In genomic region chr11:102377186-102377585, GRCm38 (mm10) we compare ENCODE assay signal across 11 mouse cellular contexts. TPM values are rescaled to one million over a fixed set of nuclear protein-coding genes. Genes with fewer than 3 reads are reported as not detected.
DNase-seq lines count a peak whose midpoint lies in the region; ATAC-seq and TF ChIP-seq lines count a peak whose summit lies in the region.
"Had no signal": no experiment of that assay in that cellular context is flagged by ENCODE, and none has a peak within 500 bp of the region (broad histone marks: within the 10 kb centered on the region; RNA-seq: fewer than 3 reads in every experiment).

No protein-coding gene starts in this region.

- H3K36me3 ChIP-seq in kidney, postnatal 0 days (ENCODE audit: insufficient read depth, low read length), result no peaks in the 10 kb centered on the region
- H3K36me3 ChIP-seq in CH12.LX (replicated peaks in 1 of 2; ENCODE audit: control insufficient read depth in 1 of 2, insufficient read depth in 1 of 2, low read length in 1 of 2), result no peaks in the 10 kb centered on the region
- H3K36me3 ChIP-seq in liver, postnatal 0 days (replicated peaks; ENCODE audit: insufficient read depth, low read length), result no peaks in the 10 kb centered on the region
- H3K36me3 ChIP-seq in limb, embryonic 10.5 days, result no peaks in the 10 kb centered on the region
- H3K36me3 ChIP-seq in kidney, embryonic 15.5 days, result no peaks in the 10 kb centered on the region
- H3K36me3 ChIP-seq: limb, embryonic 15.5 days; midbrain, embryonic 15.5 days had no signal

- H3K27ac ChIP-seq in kidney, postnatal 0 days, result no peak overlapping the region
- H3K27ac ChIP-seq in CH12.LX (ENCODE audit: insufficient read depth, low read depth), result no peak overlapping the region
- peak overlapping the region; percentile 99; the same call in 1 of the 2 replicates for H3K27ac ChIP-seq in liver, postnatal 0 days (ENCODE audit: low read depth)
- H3K27ac ChIP-seq in limb, embryonic 10.5 days, result no peak overlapping the region
- H3K27ac ChIP-seq in kidney, embryonic 15.5 days, result no peak overlapping the region
- H3K27ac ChIP-seq: limb, embryonic 15.5 days; midbrain, embryonic 15.5 days had no signal

- no peak for TF ChIP-seq POLR2A in CH12.LX (IDR thresholded peaks at IDR 0.05; ENCODE audit: low read depth, low read length)

- H3K27me3 ChIP-seq in kidney, postnatal 0 days (ENCODE audit: insufficient read depth, low read length), result no peaks in the 10 kb centered on the region
- H3K27me3 ChIP-seq in CH12.LX (replicated peaks), result peaks cover 42% of the 10 kb centered on the region
- peaks cover 3% of the 10 kb centered on the region; the same call in 1 of the 2 replicates for H3K27me3 ChIP-seq in liver, postnatal 0 days (ENCODE audit: insufficient read depth, low read length)
- peaks cover 42% of the 10 kb centered on the region for H3K27me3 ChIP-seq in limb, embryonic 10.5 days (ENCODE audit: low read depth, poor library complexity, severe bottlenecking)
- peaks cover 13% of the 10 kb centered on the region for H3K27me3 ChIP-seq in kidney, embryonic 15.5 days
- H3K27me3 ChIP-seq: midbrain, embryonic 15.5 days had no signal

- DNase-seq in kidney, postnatal 0 days (ENCODE audit: low spot score), result no peak
- no peak for DNase-seq in kidney, adult 9 months
- DNase-seq in CH12.LX (ENCODE audit: extremely low read depth), result no peak
- DNase-seq in WW6 (ENCODE audit: low read depth, low spot score), result peak; percentile 66
- DNase-seq in liver, postnatal 0 days, result peak; percentile 56
- DNase-seq in limb, embryonic 10.5 days (ENCODE audit: low spot score), result no peak
- DNase-seq: cerebellum, adult 18-20 months had no signal

- TF ChIP-seq CTCF in kidney, postnatal 0 days (IDR thresholded peaks at IDR 0.05; ENCODE audit: low read depth), result peak; percentile 44
- TF ChIP-seq CTCF in CH12.LX (conservative IDR thresholded peaks at IDR 0.05 in 1 of 2, IDR thresholded peaks at IDR 0.05 in 1 of 2; ENCODE audit: low read depth in 2 of 2, low read length in 2 of 2), result peak; percentile 23 to 54; a peak in 2 of 4 replicates
- TF ChIP-seq CTCF in liver, postnatal 0 days (IDR thresholded peaks at IDR 0.05; ENCODE audit: low read depth), result peak; percentile 71

- TF ChIP-seq EP300 in CH12.LX (IDR thresholded peaks at IDR 0.05; ENCODE audit: low read length), result no peak
- TF ChIP-seq EP300 in liver, postnatal 0 days (IDR thresholded peaks at IDR 0.05; ENCODE audit: low read depth), result no peak

- no peak for ATAC-seq in kidney, postnatal 0 days (replicated peaks; ENCODE audit: low FRiP score, low read depth)
- ATAC-seq in liver, postnatal 0 days, result no peak
- no peak for ATAC-seq in kidney, embryonic 15.5 days (replicated peaks; ENCODE audit: low FRiP score)
- ATAC-seq: midbrain, embryonic 15.5 days had no signal

- H3K4me2 ChIP-seq in kidney, postnatal 0 days (ENCODE audit: low read length), result no peak overlapping the region
- H3K4me2 ChIP-seq in CH12.LX (ENCODE audit: insufficient read depth, low read depth, poor library complexity, severe bottlenecking), result no peak overlapping the region
- peak overlapping the region; percentile 69; the same call in 1 of the 2 replicates for H3K4me2 ChIP-seq in liver, postnatal 0 days (ENCODE audit: low read depth, low read length)
- no peak overlapping the region for H3K4me2 ChIP-seq in kidney, embryonic 15.5 days
- H3K4me2 ChIP-seq: limb, embryonic 15.5 days; midbrain, embryonic 15.5 days had no signal

- no peaks in the 10 kb centered on the region for H3K9me3 ChIP-seq in kidney, postnatal 0 days (replicated peaks; ENCODE audit: low read length)
- H3K9me3 ChIP-seq in CH12.LX (replicated peaks; ENCODE audit: low read length), result peaks cover 21% of the 10 kb centered on the region
- H3K9me3 ChIP-seq in liver, postnatal 0 days (ENCODE audit: low read length), result peaks cover 6% of the 10 kb centered on the region
- no peaks in the 10 kb centered on the region for H3K9me3 ChIP-seq in limb, embryonic 10.5 days (replicated peaks)
- 0 out of 2 replicates have a peak, but pooled peaks cover 4% of the 10 kb centered on the region for H3K9me3 ChIP-seq in kidney, embryonic 15.5 days (replicated peaks)
- H3K9me3 ChIP-seq: limb, embryonic 15.5 days; midbrain, embryonic 15.5 days had no signal

- H3K79me2 ChIP-seq in CH12.LX (replicated peaks; ENCODE audit: control insufficient read depth, extremely low read depth, insufficient read depth, poor library complexity, severe bottlenecking), result no peaks in the 10 kb centered on the region

- H3K4me3 ChIP-seq in kidney, postnatal 0 days (replicated peaks; ENCODE audit: low read depth, low read length), result no peak overlapping the region
- no peak overlapping the region for H3K4me3 ChIP-seq in CH12.LX (replicated peaks in 1 of 3; ENCODE audit: low read depth in 2 of 3, low read length in 2 of 3, poor library complexity in 1 of 3)
- no peak overlapping the region for H3K4me3 ChIP-seq in liver, postnatal 0 days (ENCODE audit: low read depth, low read length)
- H3K4me3 ChIP-seq in limb, embryonic 10.5 days, result no peak overlapping the region
- H3K4me3 ChIP-seq in kidney, embryonic 15.5 days (replicated peaks), result no peak overlapping the region
- H3K4me3 ChIP-seq: limb, embryonic 15.5 days; midbrain, embryonic 15.5 days had no signal

- WGBS in kidney, postnatal 0 days, result 70% methylated on average over 12 of the region's 12 CpGs
- WGBS in liver, postnatal 0 days (ENCODE audit: insufficient replicate concordance), result 60% methylated on average over 12 of the region's 12 CpGs
- 58% methylated on average over 12 of the region's 12 CpGs for WGBS in limb, embryonic 10.5 days
- 65% methylated on average over 12 of the region's 12 CpGs for WGBS in kidney, embryonic 15.5 days

- H3K9ac ChIP-seq in kidney, postnatal 0 days (ENCODE audit: low read depth, low read length), result no peak overlapping the region
- H3K9ac ChIP-seq in CH12.LX (ENCODE audit: insufficient read depth, low read depth), result no peak overlapping the region
- H3K9ac ChIP-seq in liver, postnatal 0 days (replicated peaks), result no peak overlapping the region
- H3K9ac ChIP-seq in kidney, embryonic 15.5 days, result no peak overlapping the region
- H3K9ac ChIP-seq: limb, embryonic 15.5 days; midbrain, embryonic 15.5 days had no signal

- dilution Hi-C loops in CH12.LX (cut with MboI; ENCODE audit: extremely low pct_ligation_motif_present, extremely low pct_unique_long_range_greater_than_20kb, low sequenced_read_pairs), result no loop called here

- TF ChIP-seq RAD21 in CH12.LX (IDR thresholded peaks at IDR 0.05; ENCODE audit: low read depth, low read length), result no peak; the same call in 1 of the 2 replicates

- peaks cover 14% of the 10 kb centered on the region; the same call in 1 of the 2 replicates for H3K4me1 ChIP-seq in kidney, postnatal 0 days (replicated peaks; ENCODE audit: insufficient read depth, low read length)
- H3K4me1 ChIP-seq in CH12.LX (ENCODE audit: control insufficient read depth in 1 of 2, insufficient read depth in 2 of 2), result peaks cover 26 to 49% of the 10 kb centered on the region in 2 experiments
- peaks cover 32% of the 10 kb centered on the region for H3K4me1 ChIP-seq in liver, postnatal 0 days (ENCODE audit: insufficient read depth)
- H3K4me1 ChIP-seq in limb, embryonic 10.5 days, result peaks cover 23% of the 10 kb centered on the region
- peaks cover 22% of the 10 kb centered on the region for H3K4me1 ChIP-seq in kidney, embryonic 15.5 days

- in situ Hi-C loops in CH12.LX (cut with MboI; ENCODE audit: low pct_ligation_motif_present, low pct_unique_long_range_greater_than_20kb, low sequenced_read_pairs), result no loop called here

RNA-seq across cellular contexts. Expression of gene Slc4a1, which starts 11.2 kb away (rescaled TPM):
- polyA plus RNA-seq in kidney, postnatal 0 days (2015; fragmentation: Nextera tagmentation; extraction: Ambion mirVana), result 7.4 and 8.0 TPM in 2 replicates
- total RNA-seq in CH12.LX (2012; rRNA removed) (0.08 TPM in 1 of 2 replicates, not detected in the other), CH12.LX (2014; rRNA removed) (0.04 TPM in 1 of 2 replicates, not detected in the other)
- not detected in 2 replicates for polyA plus RNA-seq in CH12.LX (2012; ENCODE audit: insufficient read length, low read depth)
- polyA plus RNA-seq in liver, postnatal 0 days (2015; fragmentation: Nextera tagmentation; extraction: Ambion mirVana), result 311 and 329 TPM in 2 replicates
- polyA plus RNA-seq in limb, embryonic 10.5 days (2016; fragmentation: Nextera tagmentation; extraction: Ambion mirVana), result 34.5 and 37.2 TPM in 2 replicates
- 12.8 and 20.2 TPM in 2 replicates for polyA plus RNA-seq in kidney, embryonic 15.5 days (2015; fragmentation: Nextera tagmentation; extraction: Ambion mirVana)

RNA-seq across cellular contexts. Expression of gene Rundc3a, which starts 16.0 kb away (rescaled TPM):
- polyA plus RNA-seq in kidney, postnatal 0 days (2015; fragmentation: Nextera tagmentation; extraction: Ambion mirVana), result 7.0 and 9.2 TPM in 2 replicates
- total RNA-seq in CH12.LX (2012; rRNA removed) (9.0 and 16.3 TPM in 2 replicates), CH12.LX (2014; rRNA removed) (1.3 and 1.4 TPM in 2 replicates)
- 3.3 and 4.8 TPM in 2 replicates for polyA plus RNA-seq in CH12.LX (2012; ENCODE audit: insufficient read length, low read depth)
- 1.8 and 2.4 TPM in 2 replicates for polyA plus RNA-seq in liver, postnatal 0 days (2015; fragmentation: Nextera tagmentation; extraction: Ambion mirVana)
- 1.2 and 1.3 TPM in 2 replicates for polyA plus RNA-seq in limb, embryonic 10.5 days (2016; fragmentation: Nextera tagmentation; extraction: Ambion mirVana)
- polyA plus RNA-seq in kidney, embryonic 15.5 days (2015; fragmentation: Nextera tagmentation; extraction: Ambion mirVana), result 2.5 and 4.9 TPM in 2 replicates
- total RNA-seq: heart, postnatal 25 days had no signal

RNA-seq across cellular contexts. Expression of gene Slc25a39, which starts 30.6 kb away (rescaled TPM):
- polyA plus RNA-seq in kidney, postnatal 0 days (2015; fragmentation: Nextera tagmentation; extraction: Ambion mirVana), result 352 and 383 TPM in 2 replicates
- total RNA-seq in CH12.LX (2012; rRNA removed) (169 and 199 TPM in 2 replicates), CH12.LX (2014; rRNA removed) (108 and 112 TPM in 2 replicates)
- polyA plus RNA-seq in CH12.LX (2012; ENCODE audit: insufficient read length, low read depth), result 198 and 226 TPM in 2 replicates
- 510 and 522 TPM in 2 replicates for polyA plus RNA-seq in liver, postnatal 0 days (2015; fragmentation: Nextera tagmentation; extraction: Ambion mirVana)
- 209 and 242 TPM in 2 replicates for polyA plus RNA-seq in limb, embryonic 10.5 days (2016; fragmentation: Nextera tagmentation; extraction: Ambion mirVana)
- polyA plus RNA-seq in kidney, embryonic 15.5 days (2015; fragmentation: Nextera tagmentation; extraction: Ambion mirVana), result 271 and 298 TPM in 2 replicates

RNA-seq across cellular contexts. Expression of gene Grn, which starts 52.9 kb away (rescaled TPM):
- 191 and 209 TPM in 2 replicates for polyA plus RNA-seq in kidney, postnatal 0 days (2015; fragmentation: Nextera tagmentation; extraction: Ambion mirVana)
- total RNA-seq in CH12.LX (2012; rRNA removed), result 106 and 165 TPM in 2 replicates
- total RNA-seq in CH12.LX (2014; rRNA removed), result 63.7 and 80.6 TPM in 2 replicates
- polyA plus RNA-seq in CH12.LX (2012; ENCODE audit: insufficient read length, low read depth), result 420 and 453 TPM in 2 replicates
- polyA plus RNA-seq in liver, postnatal 0 days (2015; fragmentation: Nextera tagmentation; extraction: Ambion mirVana), result 156 and 161 TPM in 2 replicates
- 78.5 and 93.2 TPM in 2 replicates for polyA plus RNA-seq in limb, embryonic 10.5 days (2016; fragmentation: Nextera tagmentation; extraction: Ambion mirVana)
- 151 and 172 TPM in 2 replicates for polyA plus RNA-seq in kidney, embryonic 15.5 days (2015; fragmentation: Nextera tagmentation; extraction: Ambion mirVana)

RNA-seq across cellular contexts. Expression of gene Ubtf, which starts 57.6 kb away (rescaled TPM):
- polyA plus RNA-seq in kidney, postnatal 0 days (2015; fragmentation: Nextera tagmentation; extraction: Ambion mirVana), result 75.5 and 80.8 TPM in 2 replicates
- 126 and 142 TPM in 2 replicates for total RNA-seq in CH12.LX (2012; rRNA removed)
- total RNA-seq in CH12.LX (2014; rRNA removed), result 89.9 and 99.8 TPM in 2 replicates
- 124 and 149 TPM in 2 replicates for polyA plus RNA-seq in CH12.LX (2012; ENCODE audit: insufficient read length, low read depth)
- 32.4 and 32.5 TPM in 2 replicates for polyA plus RNA-seq in liver, postnatal 0 days (2015; fragmentation: Nextera tagmentation; extraction: Ambion mirVana)
- 102 and 108 TPM in 2 replicates for polyA plus RNA-seq in limb, embryonic 10.5 days (2016; fragmentation: Nextera tagmentation; extraction: Ambion mirVana)
- polyA plus RNA-seq in kidney, embryonic 15.5 days (2015; fragmentation: Nextera tagmentation; extraction: Ambion mirVana), result 95.3 and 100 TPM in 2 replicates

Comparison
In these comparisons a context has a peak if more than half of its experiments do, and no peak if none do; other contexts are left out.
1. DNase-seq: peak in WW6 (single experiment) and liver, postnatal 0 days (single experiment); none in kidney, postnatal 0 days (single experiment), kidney, adult 9 months (single experiment), CH12.LX (single experiment) and limb, embryonic 10.5 days (single experiment).
2. Peak in every context shown above with its lines, with median percentiles within 50 percentile points of each other: CTCF ChIP-seq.